Mouse (Mus musculus) kidney, postnatal 14 days (tissue): ENCODE results near the gene Vangl1.
A peak's percentile ranks its signal among the peaks of the same experiment; 100 is the strongest.
"Not testable (repeated sequence)": the region's sequence is repeated elsewhere in the genome, so short reads cannot be mapped to it uniquely, and the experiment has no call there.

Experiments
- DNase-seq: peaks from one replicate; pipeline ENCODE4 v3.0.0; 2022; ENCODE audit warnings: mixed read lengths

Vangl1 gene

DNA sequence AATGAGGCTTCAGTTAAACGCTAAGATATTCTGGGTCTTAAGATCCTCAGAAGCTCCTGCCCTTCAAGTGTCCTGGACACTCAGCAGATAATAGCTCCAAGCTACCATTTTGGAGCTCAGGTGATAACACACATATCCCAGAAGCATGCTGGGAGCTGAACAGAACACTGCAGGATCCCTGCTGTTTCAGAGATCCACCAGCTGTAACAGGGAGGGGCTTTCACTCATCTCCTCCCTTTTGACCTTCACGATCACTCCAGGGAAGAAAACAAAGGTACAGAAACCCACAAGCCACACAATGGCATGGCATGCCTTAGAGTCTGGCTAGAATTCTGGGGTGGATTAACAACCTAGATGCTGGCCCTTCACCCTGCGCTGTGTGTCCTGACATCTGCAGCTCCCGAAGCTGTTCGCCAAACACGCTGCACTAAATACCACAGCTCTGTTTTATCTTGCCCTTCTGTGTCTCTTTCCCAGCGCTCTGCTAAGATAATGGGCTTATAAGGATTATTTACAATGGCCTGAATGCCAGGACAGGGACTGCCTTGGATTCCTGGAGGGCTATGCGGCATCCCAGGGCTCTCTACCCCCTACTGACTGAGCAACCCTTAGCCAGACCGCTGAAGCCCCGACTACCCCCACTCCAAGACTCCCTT, 36.8 kb downstream of the Vangl1 start:
- no peak for DNase-seq

DNA sequence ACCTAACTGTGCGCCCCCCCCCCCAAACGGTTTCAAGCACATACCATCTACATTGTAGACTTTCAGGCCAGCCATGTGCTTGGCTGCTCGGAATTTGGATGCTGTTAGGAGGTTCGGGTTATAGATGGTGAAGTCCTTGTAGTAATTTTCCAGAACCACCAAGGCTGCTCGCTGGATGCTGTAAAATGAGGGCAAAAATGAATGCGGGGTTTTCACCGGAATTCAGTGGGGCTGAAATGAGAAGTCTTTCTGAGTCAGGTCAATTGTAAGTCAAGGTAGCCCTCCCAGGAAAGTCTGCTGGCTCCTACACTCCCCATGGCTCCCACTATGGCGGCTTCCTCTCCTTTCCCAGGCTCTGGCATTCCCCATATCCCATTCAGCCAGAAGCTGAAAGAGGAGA, 37.7 kb downstream of the Vangl1 start:
- DNase-seq: no peak

DNA sequence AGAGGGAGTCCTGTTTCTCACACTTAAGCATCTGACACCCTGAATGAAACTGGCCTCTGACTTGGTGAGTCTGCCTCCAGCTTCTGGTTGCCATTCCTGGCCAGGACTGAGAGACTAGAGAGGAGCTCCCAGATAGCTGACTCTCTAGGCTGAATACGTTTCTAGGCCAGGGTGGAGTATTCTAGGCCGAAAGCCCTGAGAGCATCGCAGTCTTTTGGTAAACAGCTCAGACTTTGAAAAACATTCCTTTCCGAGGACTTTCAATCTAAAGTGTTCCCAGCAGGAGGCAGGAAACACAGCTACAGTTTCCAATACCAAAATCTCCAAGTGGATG, 38.2 kb downstream of the Vangl1 start:
- DNase-seq: no peak

DNA sequence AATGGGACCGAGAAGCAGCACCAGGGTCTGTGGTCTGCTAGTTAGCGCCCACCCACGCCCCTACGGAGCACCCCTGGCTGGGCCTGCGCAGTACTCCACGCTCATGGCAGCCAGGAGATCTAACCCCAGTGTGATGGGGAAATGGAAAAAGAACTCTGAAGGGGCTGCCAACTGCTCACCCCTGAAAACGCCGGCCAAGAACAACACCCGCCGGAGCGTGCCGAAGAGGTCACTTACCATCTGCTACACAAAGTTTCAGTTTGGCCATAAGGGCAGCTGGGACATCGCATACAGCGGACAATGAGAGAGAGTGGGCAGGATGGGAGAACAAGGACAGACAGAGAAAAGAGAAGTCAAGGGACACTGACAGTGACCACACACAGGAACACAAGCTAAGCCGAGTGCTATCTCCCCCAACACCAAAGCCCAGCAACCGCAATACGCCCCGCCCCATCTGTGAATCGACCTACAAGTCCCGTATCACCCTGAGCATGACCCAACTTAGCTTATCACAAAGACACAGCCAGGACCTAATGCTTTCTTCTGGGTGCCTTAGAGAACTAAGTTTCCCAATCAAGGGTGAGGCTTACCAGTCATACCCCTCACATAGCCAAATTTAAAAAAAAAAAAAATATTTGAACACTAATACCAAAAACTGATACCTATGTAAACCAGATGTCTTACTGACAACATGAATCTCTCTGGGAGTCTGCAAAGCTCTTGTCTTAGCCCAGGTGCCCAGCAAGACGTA, 38.8 kb downstream of the Vangl1 start:
- no peak for DNase-seq

DNA sequence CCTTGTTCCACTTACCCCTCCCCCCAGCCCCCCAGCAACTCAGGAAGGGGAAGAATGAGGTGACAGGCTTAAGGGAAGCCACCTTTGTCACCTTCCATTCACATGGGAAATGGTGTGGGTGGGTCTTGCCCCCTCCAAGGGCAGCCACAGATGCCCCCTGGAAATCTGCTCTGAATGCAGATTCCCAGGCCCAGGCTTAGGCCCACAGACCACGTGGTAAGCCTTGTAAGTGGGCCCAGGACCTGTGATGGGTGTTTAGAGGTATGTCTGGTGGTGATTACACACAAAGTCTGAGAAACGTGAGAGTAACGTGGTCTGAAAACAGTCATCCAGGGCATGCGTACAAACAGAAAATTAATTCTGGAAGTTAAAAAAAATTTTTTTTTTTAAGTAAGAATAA, 39.6 kb downstream of the Vangl1 start:
- DNase-seq: no peak

DNA sequence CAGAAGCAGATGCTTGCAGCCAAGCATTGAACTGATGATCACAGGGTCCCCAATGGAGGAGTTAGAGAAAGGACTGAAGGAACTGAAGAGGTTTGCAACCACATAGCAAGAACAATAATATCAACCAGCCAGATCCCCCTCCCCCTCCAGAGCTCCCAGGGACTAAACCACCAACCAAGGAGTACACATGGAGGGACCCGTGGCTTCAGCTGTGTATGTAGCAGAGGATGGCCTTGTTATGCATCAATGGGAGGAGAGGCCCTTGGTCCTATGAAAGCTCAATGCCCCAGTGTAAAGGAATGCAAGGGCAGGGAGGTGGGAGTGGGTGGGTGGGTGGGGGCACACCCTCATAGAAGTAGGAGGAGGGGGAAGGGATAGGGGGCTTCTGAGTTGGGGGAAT, 40.6 kb downstream of the Vangl1 start:
- not testable (repeated sequence) for DNase-seq

DNA sequence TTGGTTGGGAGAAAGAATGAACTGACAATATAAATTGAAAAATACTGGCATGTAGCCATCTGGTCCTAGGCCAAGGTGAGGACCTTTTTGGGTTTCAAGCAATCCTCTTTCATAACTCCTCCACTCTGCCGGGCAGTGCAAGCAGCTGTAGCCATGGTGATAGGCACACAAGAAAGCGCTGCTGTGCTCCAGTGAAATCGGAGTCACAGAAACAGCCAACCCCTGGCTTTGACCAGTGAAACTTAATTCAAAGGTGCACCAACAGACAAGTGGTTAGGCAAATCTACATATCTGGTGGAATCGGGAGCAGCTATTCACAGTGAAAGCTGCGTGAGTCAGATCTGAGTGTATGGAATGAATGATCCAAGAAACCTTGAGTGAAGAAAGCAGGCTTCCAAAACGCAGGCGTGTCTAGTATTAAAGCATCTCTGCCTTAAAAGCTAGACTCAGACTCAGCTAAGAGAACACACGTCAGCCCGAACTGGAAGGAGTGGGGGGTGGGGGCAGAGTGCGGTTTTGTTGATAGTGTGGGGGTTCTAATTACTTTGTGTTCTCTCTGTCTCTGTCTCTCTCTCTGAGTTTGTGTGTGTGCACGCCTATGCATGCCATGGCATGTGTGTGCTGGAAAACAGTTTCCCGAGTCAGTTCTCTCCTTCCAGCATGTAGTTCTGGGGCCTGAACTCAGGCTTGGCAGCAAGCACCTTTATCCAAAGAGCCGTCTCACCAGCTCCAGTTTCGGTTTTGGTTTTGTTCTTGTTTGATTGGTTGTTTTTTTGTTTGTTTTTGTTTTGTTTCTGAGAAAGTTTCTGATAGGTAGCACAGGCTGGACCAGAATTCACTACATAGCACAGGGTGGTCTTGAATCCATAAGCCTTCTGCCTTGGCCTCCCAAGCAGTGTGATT, 44.8 kb downstream of the Vangl1 start:
- no peak for DNase-seq

DNA sequence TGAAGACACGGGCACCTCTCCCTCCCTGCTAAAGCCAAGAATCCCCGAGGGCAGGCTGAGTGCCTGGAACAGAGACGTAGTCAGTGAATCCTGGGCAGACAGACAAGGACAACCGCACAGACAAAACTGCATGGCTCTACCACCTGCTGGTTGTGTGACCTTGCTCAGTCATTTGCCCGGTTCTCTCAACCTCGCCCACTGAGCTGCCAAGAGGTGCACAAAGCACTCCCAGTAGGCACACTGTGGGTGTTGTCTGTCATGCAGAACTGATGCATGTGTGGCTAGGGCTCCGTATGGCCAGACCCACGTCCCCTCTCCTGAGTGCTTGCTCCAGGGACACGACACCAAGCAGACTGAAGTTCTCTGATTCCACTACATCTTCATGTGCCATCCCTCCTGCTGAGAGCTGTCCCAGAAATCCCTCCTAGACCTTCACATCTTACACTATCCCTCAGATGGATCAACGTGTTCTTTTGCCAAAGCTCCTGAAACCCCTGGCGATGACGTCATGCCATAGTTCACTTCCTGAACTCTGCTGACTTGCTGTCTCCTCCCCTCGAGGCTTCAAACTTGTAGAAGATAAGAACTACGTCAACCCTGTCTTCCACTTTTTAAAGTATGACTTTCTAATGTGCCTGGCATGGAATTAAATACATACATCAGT, 45.6 kb downstream of the Vangl1 start:
- no peak for DNase-seq

DNA sequence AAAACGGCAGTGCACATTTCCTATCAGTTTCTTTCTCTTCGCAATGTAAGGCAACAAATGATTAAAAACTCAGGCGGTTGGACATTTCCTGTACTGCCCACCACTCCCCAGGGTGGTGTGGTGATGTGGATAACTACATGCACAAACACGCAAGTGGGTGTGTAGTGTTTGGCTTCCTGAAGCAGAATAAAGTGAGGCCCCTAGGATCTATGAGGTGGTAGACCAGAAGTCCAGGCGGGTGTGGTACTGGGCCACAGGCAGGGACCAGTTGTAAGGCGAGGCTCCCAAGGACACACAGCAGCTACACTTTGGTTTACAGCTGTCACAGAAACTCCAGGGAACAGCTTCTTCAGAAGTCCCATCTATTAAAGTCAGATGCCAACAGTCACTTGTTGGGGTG, 46.8 kb downstream of the Vangl1 start:
- DNase-seq: no peak

DNA sequence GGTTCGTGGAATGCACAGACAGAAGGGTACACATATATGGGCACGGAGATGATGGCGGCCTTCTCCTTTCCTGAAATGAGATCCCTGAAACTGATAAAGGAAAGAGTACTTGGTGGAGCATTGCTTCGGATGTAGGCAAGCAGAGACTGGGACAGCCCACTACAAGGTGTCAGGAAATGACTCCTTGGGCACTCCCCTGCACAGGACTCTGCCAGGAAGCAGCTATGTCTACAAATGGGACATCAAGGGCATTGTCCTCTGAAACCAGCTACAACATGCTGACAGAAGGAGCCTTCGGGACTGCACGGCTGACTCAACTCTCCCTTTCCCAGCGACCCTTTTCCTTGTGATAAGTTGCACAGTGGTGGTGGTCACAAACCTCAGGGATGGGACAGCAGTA, 47.8 kb downstream of the Vangl1 start:
- DNase-seq: no peak

DNA sequence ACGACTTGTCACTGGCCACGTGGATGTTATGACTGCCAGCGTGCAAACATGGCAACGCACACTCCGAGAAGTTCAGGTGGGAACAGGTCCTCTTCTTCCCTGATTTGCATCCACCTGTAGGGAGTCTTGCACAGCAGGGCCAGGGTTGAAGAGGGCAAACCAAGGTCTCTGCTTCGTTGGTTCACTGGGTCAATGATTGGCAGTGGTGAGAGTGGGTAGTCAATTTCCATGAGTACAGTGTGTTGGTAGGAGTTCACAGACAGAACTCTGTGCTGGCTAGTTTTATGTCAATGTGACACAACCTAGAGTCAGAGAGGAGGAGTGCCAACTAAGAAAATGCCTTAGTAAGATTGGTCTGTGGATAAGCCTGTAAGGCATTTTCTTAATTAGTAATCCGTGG, 50.4 kb downstream of the Vangl1 start:
- no peak for DNase-seq

DNA sequence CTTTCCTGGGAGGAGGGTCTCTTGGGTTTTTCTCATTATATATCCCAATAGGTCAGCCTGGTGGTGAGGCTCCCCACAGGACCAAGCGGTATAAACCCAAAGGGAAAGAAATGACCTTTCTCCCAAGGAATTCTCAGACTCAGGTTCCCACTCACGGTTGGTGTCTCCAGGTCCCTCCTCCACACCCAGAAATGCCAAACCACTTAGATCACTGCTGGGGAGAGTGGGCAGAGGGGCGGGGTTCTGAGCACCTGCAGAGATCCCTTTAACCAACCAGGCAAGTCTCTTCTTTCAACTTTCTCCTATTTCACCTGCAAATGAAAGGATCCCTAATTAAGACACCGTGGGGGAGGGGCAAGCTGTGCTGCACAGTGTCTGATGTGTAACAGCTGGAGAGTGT, 51.6 kb downstream of the Vangl1 start:
- peak; percentile 40 for DNase-seq

DNA sequence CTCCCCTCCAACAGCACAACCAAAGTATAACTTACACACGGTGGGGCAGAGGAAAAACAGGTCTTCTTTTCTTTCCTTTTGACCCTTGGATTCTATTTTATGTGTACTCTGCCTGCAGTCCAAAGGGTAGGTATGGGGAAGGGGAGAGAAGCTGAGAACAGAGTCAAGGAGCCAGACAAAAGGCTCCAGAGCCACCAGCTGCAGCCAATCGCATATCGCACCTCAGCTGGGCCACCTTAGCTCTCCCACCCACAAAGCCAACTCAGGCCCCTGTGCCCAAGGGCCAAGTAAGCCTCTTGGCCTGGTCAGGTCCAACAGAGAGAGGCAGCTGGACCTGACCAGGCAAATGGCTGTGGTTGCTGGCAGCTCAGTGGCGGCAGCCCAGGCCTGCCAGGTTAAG, 52.0 kb downstream of the Vangl1 start:
- DNase-seq: no peak

DNA sequence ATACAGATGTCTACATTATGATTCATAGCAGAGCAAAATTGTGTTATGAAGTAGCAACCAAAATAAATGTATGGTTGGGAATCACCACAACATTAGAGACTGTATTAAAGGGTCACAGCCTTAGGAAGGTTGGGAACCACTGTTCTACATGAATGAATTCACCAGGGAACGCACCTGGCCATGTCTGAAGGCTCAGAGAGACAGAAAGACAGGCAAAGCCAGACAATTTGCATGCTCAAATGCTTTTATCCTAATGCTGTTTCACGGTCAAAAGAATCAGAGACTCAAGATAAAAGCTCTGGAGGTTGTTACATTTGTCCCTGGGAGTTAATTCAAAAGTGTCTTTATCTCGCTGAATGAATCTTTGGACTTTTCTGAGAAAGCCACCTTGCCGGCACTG, 52.6 kb downstream of the Vangl1 start:
- DNase-seq: no peak

DNA sequence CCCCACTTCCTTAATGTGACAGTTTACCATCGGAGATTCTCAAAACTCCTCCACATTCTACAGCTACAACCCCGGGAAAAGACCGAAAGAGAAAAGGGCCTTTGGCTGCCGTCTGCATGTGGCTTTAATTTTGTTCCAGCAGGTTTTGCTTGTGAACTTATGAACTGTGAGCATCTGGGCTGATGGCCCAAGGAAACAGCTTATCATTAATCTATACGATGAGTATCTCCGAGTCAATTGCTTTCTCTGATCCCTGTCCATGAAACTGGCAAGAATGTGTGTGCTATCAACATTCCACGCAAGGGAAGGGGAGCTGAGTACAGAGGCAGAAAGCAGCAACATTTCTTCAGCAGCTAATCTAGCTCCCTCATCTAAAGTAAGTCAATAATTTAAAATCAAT, 54.6 kb downstream of the Vangl1 start:
- no peak for DNase-seq

DNA sequence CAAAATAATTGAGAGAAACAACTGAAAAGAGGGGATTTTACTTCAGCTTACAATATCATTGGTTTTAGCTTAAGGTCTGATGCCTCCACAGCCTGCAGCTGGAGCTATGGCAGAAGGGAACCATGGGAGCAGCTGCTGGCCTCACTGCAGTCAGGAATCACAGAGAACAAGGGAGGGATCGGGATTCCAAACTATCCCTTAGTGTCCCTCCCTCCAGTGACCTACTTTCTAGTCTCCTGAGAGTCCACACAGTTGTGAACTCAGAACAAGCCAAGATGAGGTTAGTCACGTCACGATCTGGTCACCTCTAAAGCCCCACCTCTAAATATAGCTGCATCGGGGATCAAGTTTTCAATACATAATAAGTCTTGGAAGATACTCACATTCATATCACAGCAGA, 57.3 kb downstream of the Vangl1 start:
- DNase-seq: no peak

DNA sequence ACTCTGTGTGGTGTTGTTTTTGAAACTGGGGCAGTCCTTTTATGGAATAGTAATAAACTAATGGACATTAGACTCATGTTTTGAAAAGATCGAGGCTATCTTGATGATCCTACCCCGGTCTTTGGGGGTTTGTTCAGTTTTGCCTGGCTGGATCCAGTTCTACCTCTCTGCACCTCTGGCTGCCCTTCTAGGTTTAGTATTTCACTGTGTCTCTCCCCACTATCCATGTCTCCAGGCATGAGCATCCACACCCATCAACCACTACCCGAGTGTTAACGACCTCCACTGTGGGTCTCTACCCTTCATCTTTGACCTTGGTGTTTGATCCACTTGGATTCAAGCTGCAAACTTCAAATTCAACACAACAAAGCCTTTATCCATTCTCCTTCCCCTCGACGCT, 58.1 kb downstream of the Vangl1 start:
- no peak for DNase-seq

DNA sequence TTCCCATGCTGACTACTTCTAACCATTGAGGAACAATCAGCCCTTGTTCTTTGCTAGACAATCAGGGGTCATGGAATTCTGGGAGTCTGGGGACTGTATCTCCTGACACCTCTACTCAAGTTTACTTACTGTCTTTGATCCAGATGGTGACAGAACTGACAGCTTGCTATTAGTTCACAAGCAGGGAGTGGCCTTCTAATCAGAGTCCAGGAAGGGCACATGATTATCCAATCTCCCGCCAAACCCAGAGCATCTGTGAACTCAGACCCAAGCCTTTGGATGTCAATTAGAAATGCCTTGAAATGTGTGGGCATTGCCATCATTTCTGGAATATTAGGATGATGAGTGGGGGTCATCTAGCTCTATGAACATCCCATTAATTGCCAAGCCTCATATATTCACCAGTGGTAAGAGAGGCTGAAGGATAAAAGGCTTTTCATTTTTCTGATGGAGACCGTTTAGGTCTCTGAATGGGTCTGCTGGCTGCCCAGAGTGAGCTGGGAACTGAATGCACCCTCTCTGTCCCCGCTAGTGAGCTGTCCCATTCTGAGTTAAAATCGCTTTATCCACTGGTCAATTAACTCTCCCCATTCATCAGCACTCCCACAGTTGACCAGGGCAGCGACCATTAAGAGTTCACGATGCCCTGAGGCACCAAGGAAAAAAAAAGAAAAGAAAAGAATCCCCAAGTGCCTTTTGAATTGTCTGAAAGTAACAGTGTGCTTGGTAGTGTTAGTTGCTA, 58.7 kb downstream of the Vangl1 start:
- no peak for DNase-seq

DNA sequence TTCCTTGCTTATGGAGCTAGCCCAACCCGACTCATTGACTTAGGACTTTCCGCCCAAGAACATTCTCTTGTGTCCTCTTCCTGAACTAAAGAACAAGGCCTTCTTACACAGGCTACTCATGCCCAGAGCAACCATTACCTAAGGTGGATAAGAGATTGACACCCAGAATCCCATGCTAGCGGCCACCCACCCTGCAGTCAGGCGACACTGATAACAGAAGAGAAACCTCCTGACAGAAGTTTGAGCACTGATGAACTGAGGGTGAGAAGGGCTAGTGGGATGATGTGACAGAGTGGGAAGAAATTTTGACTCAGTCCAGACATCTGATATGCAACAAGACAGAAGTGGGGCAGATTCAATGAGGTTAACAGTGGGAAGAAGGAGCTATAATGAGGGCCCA, 60.1 kb downstream of the Vangl1 start:
- DNase-seq: no peak

DNA sequence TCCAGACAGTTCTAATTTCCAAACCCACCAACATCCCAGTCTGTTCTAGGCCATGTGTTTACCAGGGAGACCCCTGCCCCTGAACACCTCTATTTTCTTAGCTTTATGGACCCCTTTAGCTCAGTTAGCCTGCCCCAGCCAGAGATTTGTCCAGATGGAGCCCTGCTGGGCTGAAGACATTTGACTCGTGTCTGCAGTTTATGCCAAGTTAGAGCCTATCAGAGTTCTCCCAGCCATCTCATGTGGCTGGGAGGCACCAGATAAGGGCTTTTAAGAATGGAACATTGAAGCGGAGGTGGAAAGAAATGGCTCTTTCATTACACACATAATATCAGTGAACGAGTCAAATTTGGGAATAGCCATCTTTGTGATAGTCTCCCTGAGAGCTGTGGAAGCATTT, 61.0 kb downstream of the Vangl1 start:
- no peak for DNase-seq

DNA sequence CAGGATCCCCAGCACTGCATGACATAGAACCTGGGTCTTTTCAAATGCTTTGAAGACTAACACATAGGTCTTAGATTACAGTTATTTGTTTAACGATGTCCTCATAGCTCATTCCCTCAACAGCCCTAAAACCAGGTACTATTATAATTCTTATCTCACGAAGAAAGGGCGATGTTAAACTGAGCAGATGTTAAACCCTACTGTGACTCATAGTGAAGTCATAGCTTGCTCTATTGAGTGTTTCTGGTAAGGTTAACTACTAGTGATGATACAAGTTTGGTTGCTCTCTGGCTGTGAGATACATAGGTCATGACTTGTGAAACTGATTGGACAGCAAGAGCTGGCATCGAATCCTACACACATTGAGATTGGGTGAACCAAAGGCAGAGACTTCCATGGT, 61.5 kb downstream of the Vangl1 start:
- DNase-seq: no peak

DNA sequence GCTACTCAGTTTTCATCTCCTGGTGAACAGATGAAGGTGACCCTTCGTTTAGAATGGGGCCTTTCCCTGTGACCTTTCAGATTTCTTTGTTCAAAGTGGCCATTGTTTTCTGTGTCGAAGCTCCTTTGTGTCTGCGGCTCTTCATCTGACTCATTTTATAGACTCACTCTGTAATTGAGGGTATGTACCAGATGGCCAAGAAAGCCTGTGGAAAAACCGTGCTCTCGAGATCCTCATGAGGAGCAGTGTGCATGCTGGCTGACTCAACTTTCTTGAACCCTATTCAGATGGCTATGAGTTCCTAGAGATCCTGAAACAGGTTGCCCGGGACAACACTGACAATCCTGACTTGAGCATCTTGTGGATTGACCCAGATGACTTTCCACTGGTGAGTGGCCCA, 62.6 kb downstream of the Vangl1 start:
- DNase-seq: no peak

DNA sequence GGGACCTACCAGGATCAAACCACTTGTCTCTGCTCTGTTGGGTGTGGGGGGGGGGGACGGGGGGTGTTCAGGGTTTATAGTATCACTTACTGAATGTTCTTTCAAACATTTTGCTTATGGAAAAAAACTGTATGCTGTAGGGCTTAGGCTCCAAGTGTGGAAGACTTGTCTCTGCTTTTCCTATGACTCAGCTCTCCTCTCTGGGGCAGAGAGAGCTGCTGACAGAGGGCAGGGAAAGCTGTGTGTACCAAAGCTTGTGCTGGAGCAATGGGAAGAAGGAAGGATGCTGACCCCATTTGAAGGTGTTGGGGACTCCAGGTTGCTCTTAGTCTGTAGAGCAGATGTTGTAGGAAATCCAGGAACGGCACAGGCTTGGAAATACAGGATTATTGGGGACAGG, 63.0 kb downstream of the Vangl1 start:
- DNase-seq: no peak
